Mouse (Mus musculus) fibroblast of lung, adult 2 months (primary cell): ENCODE results near the gene Tfeb.

Source experiments
- DNase-seq: peaks from one replicate; pipeline ENCODE4 v3.0.0-alpha.2; 2011; ENCODE audit warnings: low read depth

The Tfeb gene

DNA sequence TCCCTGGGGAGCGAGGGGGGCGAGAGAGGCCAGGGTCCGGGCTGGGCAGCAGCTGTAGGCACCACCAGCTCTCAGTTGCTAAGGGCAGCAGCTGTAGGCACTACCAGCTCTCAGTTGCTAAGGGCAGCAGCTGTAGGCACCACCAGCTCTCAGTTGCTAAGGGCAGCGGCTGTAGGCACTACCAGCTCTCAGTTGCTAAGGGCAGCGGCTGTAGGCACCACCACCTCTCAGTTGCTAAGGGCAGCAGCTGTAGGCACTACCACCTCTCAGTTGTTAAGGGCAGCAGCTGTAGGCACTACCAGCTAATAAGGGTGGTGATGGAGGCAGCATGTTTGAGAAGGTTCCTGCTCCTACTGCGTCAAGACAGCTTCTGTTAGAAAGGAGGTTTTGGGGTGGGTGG, 52.2 kb downstream of the Tfeb start:
- DNase-seq, result no peak

DNA sequence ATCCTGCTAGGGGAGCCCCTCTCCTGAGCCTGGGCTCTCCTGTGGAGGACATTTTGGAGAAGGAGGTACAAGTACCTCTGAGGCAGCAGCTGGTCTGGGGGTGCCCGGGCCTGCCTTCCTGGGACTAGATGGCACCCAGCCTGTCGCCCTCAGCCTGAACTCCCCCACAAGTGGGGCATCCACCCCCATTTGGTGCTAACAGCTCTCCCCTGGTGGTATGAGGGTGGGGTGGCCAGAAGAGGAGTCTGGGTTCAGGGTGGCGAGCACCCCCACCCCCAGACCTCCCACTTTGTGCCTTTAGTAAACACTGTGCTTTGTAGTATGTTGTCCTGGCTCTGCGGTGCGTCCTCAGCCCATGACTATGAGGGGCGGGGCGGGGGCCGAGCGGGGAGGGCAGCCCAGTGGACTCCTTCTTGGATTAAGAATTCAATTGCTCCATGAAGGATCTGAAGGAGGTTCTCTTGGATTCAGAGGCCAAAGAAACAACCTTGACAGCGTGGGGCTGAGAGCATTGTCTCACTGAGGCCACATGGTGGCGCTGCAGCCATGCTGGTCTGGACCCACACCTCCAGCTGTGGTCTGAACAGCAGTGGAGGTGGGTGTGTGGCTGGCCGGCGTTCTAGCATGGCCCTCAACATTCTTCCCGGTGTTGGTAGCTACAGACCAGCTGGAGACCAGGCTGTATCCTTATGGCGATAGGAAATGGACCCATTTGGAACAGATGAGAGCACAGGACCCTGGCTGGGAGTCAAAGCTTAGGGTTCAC, 55.5 kb downstream of the Tfeb start:
- DNase-seq, result peak; percentile 48

- peak; percentile 46 for DNase-seq
Measured at GRCm38 (mm10) chr17:47793377-47793776, 56.5 kb downstream of the Tfeb start.

DNA sequence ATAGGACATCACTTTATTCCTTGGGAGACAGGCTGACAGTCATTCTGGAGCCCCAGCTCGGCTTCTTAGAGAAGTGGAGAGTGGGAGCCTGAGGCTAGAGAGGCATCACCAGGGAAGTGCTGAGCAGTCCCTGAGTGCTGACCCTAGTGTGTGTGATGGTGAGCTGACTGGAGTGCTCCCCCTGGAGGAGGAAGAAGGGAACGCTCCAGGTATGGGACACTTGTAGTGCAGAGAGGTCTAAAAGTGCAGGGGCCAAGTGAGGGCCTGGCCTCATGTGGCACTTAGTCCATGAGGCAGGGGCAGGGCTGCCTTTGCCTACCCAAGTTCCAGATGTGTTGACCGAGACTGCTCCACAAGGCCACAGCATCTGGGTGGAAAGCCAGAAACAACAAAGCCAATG, 58.6 kb downstream of the Tfeb start:
- no peak for DNase-seq

DNA sequence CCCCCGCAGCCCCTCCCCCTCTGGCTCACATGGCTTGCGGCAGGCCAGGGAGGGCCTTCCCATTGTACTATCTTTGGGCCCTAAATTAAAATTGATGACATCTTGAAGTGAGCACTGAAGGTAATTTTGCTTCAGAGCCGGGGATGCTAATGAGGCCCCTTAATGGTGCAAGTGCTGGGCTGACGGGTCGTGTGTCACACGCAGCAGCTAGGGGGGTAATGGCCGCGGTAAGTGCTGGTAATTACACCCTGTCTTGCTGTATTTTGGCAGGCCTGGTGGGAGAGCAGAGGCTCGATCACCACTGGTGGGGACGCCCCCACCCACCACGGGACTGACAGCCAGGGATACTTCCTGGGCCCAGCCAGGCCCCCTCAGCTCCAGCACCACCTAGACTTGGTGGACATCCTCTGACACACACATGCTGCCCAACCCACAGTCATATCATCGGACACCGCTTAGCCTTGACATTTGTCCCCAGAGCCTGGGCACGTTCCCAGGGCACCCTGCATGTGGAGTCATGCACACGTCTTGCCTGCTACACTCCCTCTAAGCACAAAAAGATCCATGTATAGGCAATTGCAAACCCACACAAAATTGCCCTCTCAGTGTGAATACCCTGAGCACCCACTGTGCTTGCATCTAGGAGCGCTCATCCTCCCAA, 59.5 kb downstream of the Tfeb start:
- no peak for DNase-seq

- DNase-seq, result no peak
Measured at GRCm38 (mm10) chr17:47796968-47797367, 60.1 kb downstream of the Tfeb start.

DNA sequence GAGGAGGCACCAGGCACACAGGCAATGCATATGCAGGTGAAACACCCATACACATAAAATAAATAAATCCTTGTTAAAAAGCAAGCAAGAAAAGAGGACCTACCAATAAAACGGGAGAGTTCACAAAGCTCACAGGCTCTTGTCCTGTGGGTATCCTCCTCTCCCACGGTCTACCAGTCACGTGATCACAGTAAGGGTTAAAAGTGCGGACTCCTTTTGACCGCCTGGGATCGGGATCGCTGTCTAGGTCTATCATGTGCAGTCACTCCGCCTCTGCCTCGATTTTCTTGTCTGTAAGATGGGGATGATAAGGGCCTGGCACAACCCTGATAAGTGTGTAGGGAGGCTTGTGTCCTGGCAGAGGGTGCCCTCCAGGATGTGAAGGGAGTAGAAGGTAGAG, 60.6 kb downstream of the Tfeb start:
- DNase-seq, result no peak

GRCm38 (mm10) chr17:47802806-47803205, 66.0 kb downstream of the Tfeb start:
- no peak for DNase-seq

GRCm38 (mm10) chr17:47803662-47804061, 66.8 kb downstream of the Tfeb start:
- DNase-seq, result no peak

GRCm38 (mm10) chr17:47805047-47805835, 68.4 kb downstream of the Tfeb start:
- no peak for DNase-seq

DNA sequence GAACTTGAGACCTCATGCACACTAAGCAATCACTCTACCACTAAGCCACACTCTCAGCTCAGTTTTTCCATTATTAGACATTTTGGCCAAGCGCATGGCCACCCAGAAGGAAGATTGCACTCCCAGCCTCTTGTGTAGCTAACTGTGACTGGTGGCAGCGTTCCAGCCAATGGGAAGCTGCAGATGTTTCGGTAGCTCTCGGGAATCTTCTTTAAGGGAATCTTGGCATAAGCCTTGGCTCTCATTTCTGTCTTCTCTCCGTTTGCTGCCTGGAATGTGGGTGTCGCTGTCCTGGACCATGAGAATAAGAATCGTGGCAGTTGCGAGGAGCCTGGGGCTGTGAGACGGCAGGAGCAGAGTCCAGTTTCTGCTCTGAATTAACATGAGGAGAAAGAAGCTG, 69.4 kb downstream of the Tfeb start:
- no peak for DNase-seq

DNA sequence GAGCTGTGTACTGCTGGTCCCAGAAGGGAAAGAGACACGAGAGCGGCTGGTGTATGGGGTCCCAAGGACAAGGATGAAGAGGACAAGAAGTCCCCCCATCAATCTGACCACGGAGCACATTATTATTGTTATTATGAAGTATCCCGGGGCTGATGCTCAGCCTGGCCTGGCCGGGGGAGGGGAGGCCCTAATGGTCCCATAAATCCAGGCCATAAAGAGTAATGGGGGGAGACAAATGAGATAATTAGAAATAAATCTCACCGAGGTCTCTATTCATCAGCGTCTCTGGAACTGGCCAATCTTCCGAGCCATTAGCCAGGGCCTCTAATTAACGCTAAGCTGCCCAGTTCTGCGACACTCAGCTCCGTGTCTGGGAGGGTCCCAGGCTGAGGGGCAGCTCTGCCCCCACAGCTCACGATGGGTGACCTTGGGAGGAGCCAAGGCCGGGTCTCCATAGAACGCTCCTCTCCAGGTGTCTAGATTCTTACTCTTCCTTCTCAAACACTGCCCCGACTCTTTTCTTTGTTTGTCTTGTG, 74.5 kb downstream of the Tfeb start:
- DNase-seq, result no peak

GRCm38 (mm10) chr17:47812200-47812599, 75.4 kb downstream of the Tfeb start:
- no peak for DNase-seq

DNA sequence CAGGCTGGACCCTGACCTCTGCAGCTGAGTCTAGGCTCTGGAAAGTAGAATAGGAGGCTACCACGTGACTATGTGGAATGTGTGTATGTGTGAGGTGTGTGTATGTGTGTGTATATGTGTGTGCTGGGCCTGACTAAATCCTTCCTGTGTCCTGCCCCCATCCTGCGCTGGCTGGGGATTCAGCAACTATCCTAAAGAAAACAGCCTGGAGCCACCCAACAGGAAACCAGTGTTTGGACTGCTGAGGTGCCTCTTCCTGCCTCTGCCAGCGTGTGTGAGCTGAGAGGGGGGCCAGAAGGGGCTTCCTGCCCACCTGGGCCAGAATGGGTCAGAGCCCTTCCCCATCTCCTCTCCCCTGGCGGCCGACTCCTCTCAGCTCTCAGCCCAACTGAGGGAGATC, 76.8 kb downstream of the Tfeb start:
- DNase-seq, result no peak

- no peak for DNase-seq
Measured at GRCm38 (mm10) chr17:47814496-47814895, 77.7 kb downstream of the Tfeb start.

DNA sequence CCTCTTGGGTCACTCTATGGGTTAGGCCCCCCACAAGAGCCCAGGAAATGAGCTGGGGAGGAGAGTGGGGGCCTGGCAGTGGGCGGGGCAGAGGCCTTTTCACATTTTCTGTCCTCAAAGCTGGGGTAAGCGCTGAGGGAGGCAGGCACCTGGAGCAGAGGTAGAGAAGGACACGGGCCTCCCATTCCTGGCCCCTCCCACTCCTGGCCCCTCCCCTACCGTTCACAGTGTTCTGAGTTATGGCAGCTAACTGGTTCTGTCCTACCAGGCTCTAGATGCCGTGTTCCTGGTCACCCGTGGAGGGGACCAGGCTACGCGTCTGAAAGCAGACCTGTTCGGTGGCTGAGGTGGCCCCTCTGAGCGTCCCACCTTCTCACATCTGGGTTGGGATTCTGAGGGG, 78.6 kb downstream of the Tfeb start:
- DNase-seq, result no peak

GRCm38 (mm10) chr17:47818038-47818725, 81.4 kb downstream of the Tfeb start:
- no peak for DNase-seq

- no peak for DNase-seq
Measured at GRCm38 (mm10) chr17:47821339-47821738, 84.5 kb downstream of the Tfeb start.

- no peak for DNase-seq
Measured at GRCm38 (mm10) chr17:47831161-47831560, 94.3 kb downstream of the Tfeb start.

DNA sequence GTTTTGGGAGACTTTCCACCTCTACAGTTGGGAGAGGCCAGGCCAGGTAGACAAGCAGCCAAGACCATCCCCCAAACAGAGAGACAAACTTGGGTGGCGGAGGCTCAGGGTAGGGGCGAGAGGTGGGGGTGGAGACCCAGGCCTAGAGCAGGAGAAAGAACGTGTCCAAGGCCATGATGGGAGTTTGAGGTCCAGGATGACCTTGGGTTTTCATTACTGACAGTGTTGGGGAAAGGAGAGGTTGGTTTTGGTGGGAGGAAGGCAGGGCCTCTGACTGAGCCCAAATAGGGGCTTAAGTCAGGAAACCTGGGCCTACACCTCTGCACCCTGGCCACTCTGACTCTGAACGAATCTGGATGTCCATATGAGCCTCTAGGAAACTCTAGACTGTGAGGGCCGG, 94.9 kb downstream of the Tfeb start:
- no peak for DNase-seq

DNA sequence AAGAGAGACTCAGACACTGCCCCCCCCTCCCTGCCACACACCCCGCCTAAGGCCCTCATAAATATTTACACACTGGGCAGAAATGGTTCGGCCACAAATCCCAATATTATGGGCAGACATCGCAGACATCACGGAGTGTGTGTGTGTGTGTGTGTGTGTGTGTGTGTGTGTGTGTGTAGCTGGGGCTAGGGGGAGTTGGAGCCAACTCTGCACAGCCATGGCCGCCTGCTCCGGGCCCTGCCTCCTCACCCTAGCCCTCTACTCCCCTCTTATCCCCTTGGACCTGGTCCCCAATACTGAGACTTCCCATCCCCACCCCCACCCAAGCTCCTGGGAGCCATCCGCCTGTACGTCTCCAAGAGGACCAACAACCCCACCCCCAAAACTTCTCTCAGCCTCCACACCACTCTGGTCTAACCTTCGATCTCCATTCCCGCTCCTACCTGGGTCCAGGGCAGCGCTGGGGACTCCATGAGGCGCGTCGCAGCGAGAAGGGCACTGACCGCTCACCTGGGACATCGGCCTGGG, 95.7 kb downstream of the Tfeb start:
- DNase-seq, result no peak
